Mouse (Mus musculus): Measurements from ENCODE around the gene Zkscan3.

- TF ChIP-seq MAFK (IDR thresholded peaks at IDR 0.05; ENCODE audit: insufficient read depth, low read depth, low read length) = no peak
- no peak for TF ChIP-seq ZNF384 (IDR thresholded peaks at IDR 0.05; ENCODE audit: low read depth, low read length)
Observed at GRCm38 (mm10) chr13:21362621-21363248, 39.8 kb downstream of the Zkscan3 start, which contains the start of gene Zscan12.
